Mouse (Mus musculus) c-Kit-positive CD71-negative TER-119-negative erythroid progenitor cells, embryonic 14.5 days (primary cell): ENCODE results near the gene Cnbd2.
A peak's percentile ranks its signal among the peaks of the same experiment; 100 is the strongest.

Experiments used
- DNase-seq: peaks from one replicate; pipeline ENCODE4 v3.0.0-alpha.2; 2013; ENCODE audit warnings: low read depth

The Cnbd2 gene

GRCm38 (mm10) chr2:156312297-156312897 is at the start of gene Cnbd2, which contains the start of gene Scand1:
Cnbd2 (plus strand) TSS chr2:156312299.
Scand1 (minus strand) TSS chr2:156312704.
- peak; percentile 66 for DNase-seq

- no peak for DNase-seq
These were observed 48.8 kb upstream of the Cnbd2 start for GRCm38 (mm10) chr2:156263204-156263893.

- DNase-seq, result no peak
These were observed 44.5 kb upstream of the Cnbd2 start for GRCm38 (mm10) chr2:156267636-156268035.

- no peak for DNase-seq
These were observed 39.5 kb upstream of the Cnbd2 start for GRCm38 (mm10) chr2:156272553-156272952.

- DNase-seq, result peak; percentile 86
These were observed 33.7 kb upstream of the Cnbd2 start for GRCm38 (mm10) chr2:156278226-156279017.

- DNase-seq, result no peak
These were observed 30.9 kb upstream of the Cnbd2 start for GRCm38 (mm10) chr2:156281227-156281626.

- DNase-seq, result no peak
These were observed 26.9 kb upstream of the Cnbd2 start for GRCm38 (mm10) chr2:156285161-156285560.

GRCm38 (mm10) chr2:156286733-156287132 is 25.4 kb upstream of the Cnbd2 start:
- DNase-seq, result no peak

GRCm38 (mm10) chr2:156288222-156288621 is 23.9 kb upstream of the Cnbd2 start:
- DNase-seq, result no peak

GRCm38 (mm10) chr2:156289552-156290160 is 22.4 kb upstream of the Cnbd2 start:
- no peak for DNase-seq

- no peak for DNase-seq
These were observed 20.1 kb upstream of the Cnbd2 start for GRCm38 (mm10) chr2:156291998-156292397.

GRCm38 (mm10) chr2:156295601-156296063 is 16.5 kb upstream of the Cnbd2 start:
- no peak for DNase-seq

- no peak for DNase-seq
These were observed 15.9 kb upstream of the Cnbd2 start for GRCm38 (mm10) chr2:156296190-156296589.

- DNase-seq, result no peak
These were observed 14.4 kb upstream of the Cnbd2 start for GRCm38 (mm10) chr2:156297653-156298052.

- no peak for DNase-seq
These were observed 13.6 kb upstream of the Cnbd2 start for GRCm38 (mm10) chr2:156298458-156298857.

- DNase-seq, result no peak
These were observed 10.0 kb upstream of the Cnbd2 start for GRCm38 (mm10) chr2:156302063-156302462.

- DNase-seq, result no peak
These were observed 7.7 kb upstream of the Cnbd2 start for GRCm38 (mm10) chr2:156304351-156304750.

- DNase-seq, result peak; percentile 40
These were observed 6.3 kb upstream of the Cnbd2 start for GRCm38 (mm10) chr2:156305818-156306217.

GRCm38 (mm10) chr2:156307261-156307660 is 4.8 kb upstream of the Cnbd2 start:
- DNase-seq, result no peak

- DNase-seq, result no peak
These were observed 2.2 kb upstream of the Cnbd2 start for GRCm38 (mm10) chr2:156309948-156310347.

- no peak for DNase-seq
These were observed 1.6 kb upstream of the Cnbd2 start for GRCm38 (mm10) chr2:156310455-156310854.

GRCm38 (mm10) chr2:156310945-156311344 is 1.2 kb upstream of the Cnbd2 start:
- DNase-seq, result no peak
